Mouse (Mus musculus): Measurements from ENCODE around the gene Efcc1.

DNA sequence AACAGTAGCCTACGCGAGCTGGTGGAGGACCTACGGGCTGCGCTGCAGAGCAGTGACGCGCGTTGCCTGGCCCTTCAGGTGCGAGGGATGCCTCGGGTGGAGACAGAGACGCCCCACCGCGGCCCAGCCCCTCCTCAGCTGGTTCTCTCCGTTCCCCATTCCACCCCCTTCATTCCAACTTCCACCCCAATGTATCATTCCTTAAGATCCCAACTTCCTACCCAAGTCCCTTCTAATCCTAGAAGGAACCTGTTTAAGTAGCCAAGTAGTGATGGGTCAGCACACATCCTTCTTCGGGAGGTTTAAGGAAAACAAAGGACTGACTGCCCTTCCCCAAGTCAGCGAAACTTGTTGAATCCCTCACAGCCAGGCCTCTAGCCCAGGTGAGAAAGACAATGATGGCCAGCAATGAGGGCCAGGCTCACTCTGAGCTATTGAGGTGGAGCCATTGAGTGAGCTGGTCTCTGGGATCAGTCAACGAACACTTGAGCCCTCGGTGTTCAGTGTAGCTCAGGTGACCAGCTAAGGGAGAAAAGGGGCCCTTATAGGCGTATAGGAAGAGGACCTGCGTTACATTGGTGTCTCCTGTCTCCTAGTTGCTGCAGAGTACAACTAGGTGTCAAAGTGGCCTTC, 910 bp downstream of the Efcc1 start:
- no peak for TF ChIP-seq TAL1 (IDR thresholded peaks at IDR 0.05; ENCODE audit: low read length)
- TF ChIP-seq GATA1 (IDR thresholded peaks at IDR 0.05; ENCODE audit: low read length), result no peak

Measured in erythroblast, embryonic 14.5 days (primary cell).